Mouse (Mus musculus) bone marrow macrophage, adult 2 months (primary cell): Measurements from ENCODE around the gene Kcnq1. TPM values are rescaled to one million over a fixed set of nuclear protein-coding genes. Genes with fewer than 3 reads are reported as not detected.

ENCODE experiments used
- H3K27ac ChIP-seq: 2 replicates; pipeline ENCODE4 v1.5.1; 2012; ENCODE audit warnings: low read depth, low read length; ENCODE audit not compliant: insufficient read depth
- H3K4me1 ChIP-seq: 2 replicates; pipeline ENCODE4 v1.6.1; 2012; ENCODE audit warnings: low read length; ENCODE audit not compliant: control insufficient read depth, insufficient read depth
- H3K4me3 ChIP-seq: 2 replicates; pipeline ENCODE4 v1.5.1; 2012; ENCODE audit warnings: mild to moderate bottlenecking, low read length, moderate library complexity; ENCODE audit not compliant: insufficient read depth
- CTCF ChIP-seq: IDR thresholded peaks from 2 replicates; pipeline ENCODE4 v1.5.1; 2012; ENCODE audit warnings: low read depth, mild to moderate bottlenecking, low read length, moderate library complexity
- POLR2A ChIP-seq: IDR thresholded peaks from 2 replicates; pipeline ENCODE4 v1.6.1; 2012; ENCODE audit warnings: mild to moderate bottlenecking, low read depth, low read length, borderline replicate concordance
- polyA plus RNA-seq: library from polyadenylated mRNA; stranded (reverse); fragments of >200 nt; gene quantifications from 2 replicates; pipeline ENCODE4 v1.2.4, GENCODE M21; 2012; ENCODE audit not compliant: missing spikeins, insufficient read depth, insufficient read length

Kcnq1 gene
- polyA plus RNA-seq, 1 experiment, result not detected

- peaks cover 9% of the 10 kb centered on the region for H3K4me1 ChIP-seq
- H3K27ac ChIP-seq, result no peak overlapping the region
- no peak overlapping the region for H3K4me3 ChIP-seq
- TF ChIP-seq POLR2A (no peak), CTCF (no peak)
These were observed 259.0 kb downstream of the Kcnq1 start for GRCm38 (mm10) chr7:143364969-143365839.

DNA sequence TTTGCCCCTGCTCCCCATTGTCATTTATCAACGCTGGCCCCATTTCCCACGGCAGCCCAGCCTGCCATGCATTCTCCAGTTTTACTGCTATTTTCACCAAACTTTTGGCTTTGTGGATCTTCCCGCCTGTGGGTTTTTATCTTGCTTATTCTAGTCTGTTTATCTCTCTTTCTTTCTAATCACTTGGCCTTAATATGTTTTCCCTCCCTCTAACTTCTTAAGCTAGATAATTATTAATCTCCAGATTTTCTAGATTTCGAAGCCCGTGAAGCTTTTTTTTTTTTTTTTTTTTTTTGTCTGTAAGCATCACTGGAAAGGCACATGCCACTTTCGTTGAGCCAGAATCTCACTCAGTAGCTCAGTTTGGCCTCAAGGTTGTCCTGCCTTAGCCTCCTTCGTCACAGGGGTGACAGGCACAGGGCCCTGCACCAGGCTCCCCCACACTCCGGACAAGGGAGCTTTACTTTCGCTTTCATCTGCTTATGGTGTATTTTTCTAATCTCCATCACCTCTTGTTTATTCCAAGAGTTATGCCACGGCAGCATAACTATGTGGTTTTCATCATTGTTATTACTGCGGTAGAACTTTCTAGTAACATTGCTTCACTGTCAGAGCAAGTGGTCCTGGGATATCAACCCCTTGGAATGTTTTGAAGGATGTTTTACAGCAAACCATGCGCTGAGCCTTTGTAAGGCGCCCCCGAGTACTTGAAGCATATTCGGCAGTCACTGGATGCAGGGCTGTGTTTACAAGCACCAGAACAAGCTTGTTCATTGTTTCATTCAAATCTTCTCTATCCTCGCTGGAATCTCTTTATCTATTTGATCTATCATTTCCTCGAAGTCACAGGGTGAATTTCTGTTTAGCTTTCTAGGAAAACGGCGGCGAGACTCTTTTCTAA lies 261.5 kb downstream of the Kcnq1 start:
- Histone ChIP-seq H3K4me3 (peak overlapping the region; percentile 42), H3K4me1 (peaks cover 19% of the 10 kb centered on the region), H3K27ac (peak overlapping the region; percentile 42)
- no peak for TF ChIP-seq POLR2A
- no peak for TF ChIP-seq CTCF

DNA sequence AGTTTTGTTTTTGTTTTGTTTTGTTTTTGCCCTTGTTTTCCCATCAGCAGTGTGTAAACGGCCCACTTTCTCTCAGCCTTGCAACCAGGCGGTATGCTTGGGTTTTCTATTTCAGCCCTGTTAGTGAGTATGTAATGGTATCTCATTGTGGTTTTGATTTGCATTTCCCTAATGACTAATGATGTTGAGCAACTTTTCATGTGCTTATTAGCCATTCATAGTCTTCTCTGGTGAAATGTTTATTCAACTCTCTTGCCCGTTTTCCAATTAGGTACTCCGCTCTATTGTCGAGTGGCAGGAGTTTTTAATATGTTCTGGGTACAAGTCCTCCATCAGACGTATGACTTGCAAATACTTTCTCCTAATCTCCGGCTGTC lies 262.1 kb downstream of the Kcnq1 start:
- Histone ChIP-seq H3K4me3 (peak overlapping the region; percentile 42), H3K4me1 (peaks cover 25% of the 10 kb centered on the region), H3K27ac (peak overlapping the region; percentile 42; the same call in 1 of the 2 replicates)
- no peak for TF ChIP-seq POLR2A
- no peak for TF ChIP-seq CTCF

DNA sequence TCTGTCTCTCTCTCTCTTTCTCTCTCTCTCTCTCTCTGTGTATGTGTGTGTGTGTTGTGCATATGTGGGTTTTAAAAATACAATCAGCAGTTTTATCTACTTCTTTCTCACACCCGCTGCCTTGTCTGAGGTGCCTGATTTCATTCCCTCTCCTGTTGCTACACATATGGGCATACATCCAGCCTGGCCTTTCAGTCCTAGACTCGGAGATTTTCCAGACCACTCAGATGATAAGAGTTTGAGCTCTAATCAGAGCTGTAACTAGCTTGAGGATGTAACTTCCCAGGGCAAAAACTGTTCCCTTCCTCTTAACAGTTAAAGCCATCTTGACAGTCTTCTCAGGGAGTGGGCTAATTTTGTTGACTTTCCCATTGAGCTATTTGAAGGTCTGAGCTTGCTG lies 265.2 kb downstream of the Kcnq1 start:
- H3K27ac ChIP-seq, result no peak overlapping the region
- H3K4me1 ChIP-seq, result peaks cover 48% of the 10 kb centered on the region
- no peak overlapping the region for H3K4me3 ChIP-seq
- no peak for TF ChIP-seq CTCF
- no peak for TF ChIP-seq POLR2A

- Histone ChIP-seq H3K4me1 (peaks cover 46% of the 10 kb centered on the region), H3K27ac (0 out of 2 replicates have a peak overlapping the region, but pooled peaks have one; percentile 2), H3K4me3 (no peak overlapping the region)
- TF ChIP-seq POLR2A (no peak), CTCF (no peak)
These were observed 267.1 kb downstream of the Kcnq1 start for GRCm38 (mm10) chr7:143373265-143373664.

DNA sequence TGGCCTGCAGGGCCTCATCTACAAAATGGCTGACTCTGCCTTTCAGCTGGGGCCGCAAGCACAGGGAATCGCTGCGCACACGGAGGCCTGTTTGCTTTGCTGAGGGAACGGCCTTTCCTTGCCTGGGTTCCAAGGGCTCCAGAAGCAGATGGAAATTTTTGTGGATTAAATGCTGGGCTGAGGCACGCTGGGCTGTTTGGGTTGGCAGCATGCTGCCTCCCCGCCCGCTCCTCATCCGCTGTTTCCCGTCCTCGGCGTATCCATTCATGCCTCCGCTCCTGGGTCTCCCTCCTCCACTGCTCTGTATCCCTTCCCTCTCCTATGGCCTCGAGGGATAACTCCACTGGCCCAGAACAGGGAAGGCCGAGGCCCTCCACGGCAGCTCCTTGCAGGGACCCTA lies 269.8 kb downstream of the Kcnq1 start:
- Histone ChIP-seq H3K4me1 (peaks cover 37% of the 10 kb centered on the region), H3K4me3 (no peak overlapping the region), H3K27ac (no peak overlapping the region)
- TF ChIP-seq CTCF (no peak), POLR2A (no peak)

- TF ChIP-seq CTCF (no peak), POLR2A (no peak)
- no peaks in the 10 kb centered on the region for H3K4me1 ChIP-seq
- H3K27ac ChIP-seq, result no peak overlapping the region
- H3K4me3 ChIP-seq, result no peak overlapping the region
These were observed 274.4 kb downstream of the Kcnq1 start for GRCm38 (mm10) chr7:143380466-143381073.

DNA sequence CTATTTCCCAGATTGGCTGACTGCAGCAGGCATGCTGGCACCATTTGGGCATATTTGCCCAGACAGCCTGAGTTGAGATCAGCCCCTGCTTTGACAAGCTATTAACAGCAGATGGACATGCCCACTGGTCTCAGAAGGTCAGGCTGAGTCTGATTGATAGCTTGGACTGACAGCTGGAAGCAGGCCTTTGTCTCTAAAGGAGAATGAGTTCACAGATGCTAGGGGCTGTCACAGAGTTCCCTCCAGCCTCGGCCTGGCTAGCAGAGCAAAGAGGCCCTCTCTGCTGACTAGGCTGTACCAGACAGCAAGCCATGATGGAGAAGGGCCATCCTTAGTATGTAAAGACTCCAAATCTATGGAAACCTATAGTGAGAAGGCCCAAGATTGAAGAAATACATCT lies 280.5 kb downstream of the Kcnq1 start:
- H3K4me3 ChIP-seq, result no peak overlapping the region
- no peak for TF ChIP-seq CTCF
- no peak for TF ChIP-seq POLR2A
- H3K27ac ChIP-seq, result no peak overlapping the region
- no peaks in the 10 kb centered on the region for H3K4me1 ChIP-seq

- no peak overlapping the region for H3K4me3 ChIP-seq
- no peaks in the 10 kb centered on the region for H3K4me1 ChIP-seq
- TF ChIP-seq POLR2A (no peak), CTCF (no peak)
- H3K27ac ChIP-seq, result no peak overlapping the region
These were observed 282.9 kb downstream of the Kcnq1 start for GRCm38 (mm10) chr7:143388783-143389695.
